Mouse (Mus musculus): ENCODE data around the gene Fndc1.

GRCm38 (mm10) chr17:7759786-7760185, 67.3 kb downstream of the Fndc1 start:
- TF ChIP-seq CTCF (IDR thresholded peaks at IDR 0.05; ENCODE audit: low read depth, low read length), result no peak
- no peak for TF ChIP-seq POLR2A (IDR thresholded peaks at IDR 0.05; ENCODE audit: extremely low read depth, insufficient read depth, low read length)

All from liver, adult 2 months (tissue).